Mouse (Mus musculus): ENCODE results near the gene Vmn1r208. TPM values are rescaled to one million over a fixed set of nuclear protein-coding genes. Genes with fewer than 3 reads are reported as not detected.

Gene Vmn1r208
- polyA plus RNA-seq, 1 experiment from 2014 or later, result not detected

Other genes with a start within 250 kb of the Vmn1r208 start
- gene Vmn1r204, start 224.2 kb downstream of the Vmn1r208 start, polyA plus RNA-seq (2015; fragmentation: Nextera tagmentation; extraction: Ambion mirVana), result not detected in 2 replicates
- not detected in 2 replicates for gene Vmn1r205, start 184.4 kb downstream of the Vmn1r208 start, polyA plus RNA-seq (2015; fragmentation: Nextera tagmentation; extraction: Ambion mirVana)
- not detected in 2 replicates for gene Vmn1r206, start 153.1 kb downstream of the Vmn1r208 start, polyA plus RNA-seq (2015; fragmentation: Nextera tagmentation; extraction: Ambion mirVana)
- gene Vmn1r207-ps, start 47.8 kb downstream of the Vmn1r208 start, polyA plus RNA-seq (2015; fragmentation: Nextera tagmentation; extraction: Ambion mirVana), result not detected in 2 replicates
- gene Vmn1r209, start 32.3 kb upstream of the Vmn1r208 start, polyA plus RNA-seq (2015; fragmentation: Nextera tagmentation; extraction: Ambion mirVana), result not detected in 2 replicates
- gene Vmn1r210, start 53.9 kb upstream of the Vmn1r208 start, polyA plus RNA-seq (2015; fragmentation: Nextera tagmentation; extraction: Ambion mirVana), result not detected in 2 replicates
- not detected in 2 replicates for gene Vmn1r211, start 80.2 kb upstream of the Vmn1r208 start, polyA plus RNA-seq (2015; fragmentation: Nextera tagmentation; extraction: Ambion mirVana)
- gene Vmn1r212, start 106.8 kb upstream of the Vmn1r208 start, polyA plus RNA-seq (2015; fragmentation: Nextera tagmentation; extraction: Ambion mirVana), result not detected in 2 replicates
- gene Vmn1r213, start 230.3 kb upstream of the Vmn1r208 start, polyA plus RNA-seq (2015; fragmentation: Nextera tagmentation; extraction: Ambion mirVana), result not detected in 2 replicates